Mouse (Mus musculus) ES-Bruce4 (cell line): ENCODE measurements around the gene Foxf1. TPM values are rescaled to one million over a fixed set of nuclear protein-coding genes. Genes with fewer than 3 reads are reported as not detected.

Experiments used
- H3K27ac ChIP-seq: 2 replicates; pipeline ENCODE4 v1.5.1; 2012; ENCODE audit warnings: low read length, inconsistent platforms; ENCODE audit not compliant: insufficient read depth
- H3K27me3 ChIP-seq: 2 replicates; pipeline ENCODE4 v1.6.1; 2012; ENCODE audit warnings: mild to moderate bottlenecking, low read length, inconsistent platforms; ENCODE audit not compliant: control insufficient read depth, poor library complexity, insufficient read depth, severe bottlenecking
- H3K36me3 ChIP-seq: 2 replicates; pipeline ENCODE4 v1.6.1; 2012; ENCODE audit warnings: inconsistent platforms, mild to moderate bottlenecking, low read length, moderate library complexity; ENCODE audit not compliant: control insufficient read depth, poor library complexity, insufficient read depth, severe bottlenecking
- H3K4me1 ChIP-seq: one replicate; pipeline ENCODE4 v1.8.1; 2011; ENCODE audit warnings: low read length; ENCODE audit not compliant: control insufficient read depth, insufficient read depth
- H3K4me3 ChIP-seq: 2 replicates; pipeline ENCODE4 v1.5.1; 2011; ENCODE audit warnings: low read depth, mild to moderate bottlenecking, low read length
- H3K9ac ChIP-seq: 2 replicates; pipeline ENCODE4 v1.6.1; 2012; ENCODE audit warnings: low read depth, mild to moderate bottlenecking, inconsistent platforms; ENCODE audit not compliant: poor library complexity, severe bottlenecking
- H3K9me3 ChIP-seq: replicated peaks from 2 replicates; pipeline ENCODE4 v1.6.1; 2012; ENCODE audit warnings: mild to moderate bottlenecking, low read length, inconsistent platforms; ENCODE audit not compliant: control insufficient read depth, poor library complexity, insufficient read depth, severe bottlenecking
- CTCF ChIP-seq: IDR thresholded peaks from one replicate; pipeline ENCODE4 v1.8.1; 2011; ENCODE audit warnings: low read depth, low read length
- EP300 ChIP-seq: IDR thresholded peaks from 2 replicates; pipeline ENCODE4 v1.6.1; 2011; ENCODE audit warnings: low read depth, low read length; ENCODE audit not compliant: insufficient read depth
- POLR2A ChIP-seq: IDR thresholded peaks from one replicate; pipeline ENCODE4 v1.8.1; 2011; ENCODE audit warnings: low read length; ENCODE audit not compliant: insufficient read depth
- polyA plus RNA-seq: library from polyadenylated mRNA; stranded (reverse); fragments of >200 nt; gene quantifications from 2 replicates; pipeline ENCODE4 v1.2.4, GENCODE M21; 2011; ENCODE audit warnings: low read depth; ENCODE audit not compliant: missing spikeins, insufficient read depth, insufficient read length

Foxf1 gene
- polyA plus RNA-seq, 1 experiment: 0.33 TPM

GRCm38 (mm10) chr8:121089631-121090380 lies 5.6 kb downstream of the Foxf1 start:
- Histone ChIP-seq H3K27ac (no peak overlapping the region), H3K4me1 (no peaks in the 10 kb centered on the region), H3K4me3 (peak overlapping the region; percentile 42), H3K9ac (peak overlapping the region; percentile 48), H3K27me3 (peaks cover 19% of the 10 kb centered on the region), H3K9me3 (no peaks in the 10 kb centered on the region), H3K36me3 (no peaks in the 10 kb centered on the region)
- TF ChIP-seq POLR2A (no peak), CTCF (no peak), EP300 (no peak)

- H3K27ac ChIP-seq: no peak overlapping the region
- no peaks in the 10 kb centered on the region for H3K36me3 ChIP-seq
- TF ChIP-seq POLR2A (no peak), CTCF (peak; percentile 46)
- H3K27me3 ChIP-seq: peaks cover 11% of the 10 kb centered on the region
- no peaks in the 10 kb centered on the region for H3K9me3 ChIP-seq
- H3K9ac ChIP-seq: no peak overlapping the region
- H3K4me3 ChIP-seq: no peak overlapping the region
- no peaks in the 10 kb centered on the region for H3K4me1 ChIP-seq
Observed at GRCm38 (mm10) chr8:121090716-121091115, 6.5 kb downstream of the Foxf1 start.

GRCm38 (mm10) chr8:121092141-121092540 lies 8.0 kb downstream of the Foxf1 start:
- Histone ChIP-seq H3K9me3 (no peaks in the 10 kb centered on the region), H3K27me3 (peaks cover 7% of the 10 kb centered on the region), H3K36me3 (no peaks in the 10 kb centered on the region), H3K27ac (no peak overlapping the region), H3K9ac (no peak overlapping the region), H3K4me3 (no peak overlapping the region), H3K4me1 (no peaks in the 10 kb centered on the region)
- no peak for TF ChIP-seq POLR2A
- no peak for TF ChIP-seq CTCF
- no peak for TF ChIP-seq EP300

- Histone ChIP-seq H3K27ac (no peak overlapping the region), H3K27me3 (peaks cover 2% of the 10 kb centered on the region), H3K36me3 (no peaks in the 10 kb centered on the region), H3K9ac (no peak overlapping the region), H3K4me1 (no peaks in the 10 kb centered on the region), H3K4me3 (no peak overlapping the region), H3K9me3 (no peaks in the 10 kb centered on the region)
- TF ChIP-seq POLR2A: no peak
- peak; percentile 89 for TF ChIP-seq CTCF
- TF ChIP-seq EP300: no peak
Observed at GRCm38 (mm10) chr8:121092627-121093026, 8.4 kb downstream of the Foxf1 start.

GRCm38 (mm10) chr8:121093496-121093895 lies 9.3 kb downstream of the Foxf1 start:
- TF ChIP-seq POLR2A: no peak
- TF ChIP-seq EP300: no peak
- TF ChIP-seq CTCF: no peak
- Histone ChIP-seq H3K36me3 (no peaks in the 10 kb centered on the region), H3K27ac (no peak overlapping the region), H3K4me1 (no peaks in the 10 kb centered on the region), H3K9ac (no peak overlapping the region), H3K27me3 (peaks cover 2% of the 10 kb centered on the region; the same call in 1 of the 2 replicates), H3K4me3 (no peak overlapping the region), H3K9me3 (no peaks in the 10 kb centered on the region)

GRCm38 (mm10) chr8:121104049-121104818 lies 20.0 kb downstream of the Foxf1 start:
- H3K4me1 ChIP-seq: no peaks in the 10 kb centered on the region
- H3K27ac ChIP-seq: no peak overlapping the region
- H3K27me3 ChIP-seq: no peaks in the 10 kb centered on the region
- H3K36me3 ChIP-seq: no peaks in the 10 kb centered on the region
- no peaks in the 10 kb centered on the region for H3K9me3 ChIP-seq
- H3K9ac ChIP-seq: no peak overlapping the region
- no peak overlapping the region for H3K4me3 ChIP-seq
- TF ChIP-seq CTCF: peak; percentile 99
- TF ChIP-seq POLR2A: no peak
